Mouse (Mus musculus) small intestine, adult 2 months (tissue): Measurements from ENCODE around the gene Raf1. TPM values are rescaled to one million over a fixed set of nuclear protein-coding genes. Genes with fewer than 3 reads are reported as not detected.

ENCODE experiments used
- H3K27ac ChIP-seq: fragments of 200-500 bp; 2 replicates; pipeline ENCODE4 v1.5.1; 2012; ENCODE audit warnings: low read depth, low read length, control low read depth, inconsistent platforms; ENCODE audit not compliant: insufficient read depth
- H3K27me3 ChIP-seq: fragments of 200-500 bp; 2 replicates; pipeline ENCODE4 v1.6.1; 2012; ENCODE audit warnings: mild to moderate bottlenecking, moderate library complexity, low read length, inconsistent platforms; ENCODE audit not compliant: control insufficient read depth, insufficient read depth
- H3K36me3 ChIP-seq: fragments of 200-500 bp; 2 replicates; pipeline ENCODE4 v1.6.1; 2012; ENCODE audit warnings: mild to moderate bottlenecking, low read length, control low read depth, inconsistent platforms; ENCODE audit not compliant: control insufficient read depth, insufficient read depth
- H3K4me1 ChIP-seq: fragments of 200-500 bp; 2 replicates; pipeline ENCODE4 v1.6.1; 2012; ENCODE audit warnings: low read length, inconsistent platforms, mixed read lengths; ENCODE audit not compliant: control insufficient read depth, insufficient read depth, insufficient read length
- H3K4me3 ChIP-seq: fragments of 200-500 bp; 2 replicates; pipeline ENCODE4 v1.5.1; 2012; ENCODE audit warnings: low read depth, mild to moderate bottlenecking, control low read depth, inconsistent platforms, low read length, moderate library complexity
- CTCF ChIP-seq: fragments of 200-500 bp; IDR thresholded peaks from 2 replicates; pipeline ENCODE4 v1.5.1; 2012; ENCODE audit warnings: low read depth, mild to moderate bottlenecking, control low read depth, inconsistent platforms, low read length, moderate library complexity, mixed read lengths; ENCODE audit not compliant: insufficient replicate concordance, insufficient read length; ENCODE audit errors: extremely low read depth
- POLR2A ChIP-seq: fragments of 200-500 bp; IDR thresholded peaks from 2 replicates; pipeline ENCODE4 v1.6.1; 2012; ENCODE audit warnings: low read depth, mild to moderate bottlenecking, control low read depth, inconsistent platforms, low read length, moderate library complexity
- WGBS: fragments of 180-500 bp; shearing (Covaris S2); methylation state at CpG from one replicate; pipeline ENCODE4 v1.1.7; 2018; 5-methylcytosine and 5-hydroxymethylcytosine counted together
- polyA plus RNA-seq: library from polyadenylated mRNA; depleted of rRNA; stranded (reverse); fragments of >200 nt; gene quantifications from 2 replicates; pipeline ENCODE4 v1.2.3, GENCODE M21; 2012

The Raf1 gene
- polyA plus RNA-seq, 1 experiment: 81.6 TPM

DNA sequence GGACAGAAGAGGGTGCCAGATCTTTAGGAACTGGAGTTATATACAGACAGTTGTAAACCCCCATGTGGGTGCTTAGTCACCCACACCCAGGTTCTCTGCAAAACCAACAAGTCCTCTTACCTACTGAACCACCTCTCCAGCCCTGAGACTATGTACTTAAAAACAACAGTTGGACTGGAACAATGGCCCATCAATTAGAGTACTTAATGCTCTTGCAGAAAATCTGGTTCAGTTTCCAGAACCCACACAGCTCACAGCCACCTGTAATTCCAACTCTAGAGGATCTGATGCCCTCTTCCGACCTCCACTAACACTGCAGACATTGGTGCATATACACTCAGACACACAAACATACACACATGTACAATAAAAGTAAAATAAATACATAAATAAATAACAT lies 3.7 kb downstream of the Raf1 start:
- no peak overlapping the region for H3K4me3 ChIP-seq
- TF ChIP-seq POLR2A (no peak), CTCF (no peak)
- H3K4me1 ChIP-seq: peaks cover 9% of the 10 kb centered on the region; the same call in 1 of the 2 replicates
- 90% methylated on average over 1 of the region's 1 CpGs for WGBS
- no peak overlapping the region for H3K27ac ChIP-seq
- H3K27me3 ChIP-seq: no peaks in the 10 kb centered on the region
- H3K36me3 ChIP-seq: no peaks in the 10 kb centered on the region

DNA sequence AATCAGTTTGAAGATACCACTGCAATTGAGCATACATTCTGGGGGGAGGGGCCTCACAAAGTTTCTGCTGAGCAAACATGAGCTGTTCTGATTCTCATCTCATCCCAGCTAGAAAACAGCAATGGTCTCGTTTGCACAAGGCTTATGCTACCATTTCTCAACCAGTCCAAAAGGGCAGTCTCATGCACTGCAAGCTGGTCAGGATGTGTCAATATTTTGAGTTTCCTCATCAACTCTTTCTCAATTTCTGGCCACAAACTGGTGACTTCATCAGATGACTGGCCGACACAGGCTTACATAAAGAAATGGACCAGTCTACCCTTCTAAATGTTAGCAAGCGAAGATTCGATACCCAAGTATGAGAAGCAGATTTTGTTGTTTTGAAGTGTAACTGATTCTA lies 9.8 kb downstream of the Raf1 start:
- Histone ChIP-seq H3K27ac (no peak overlapping the region), H3K4me3 (no peak overlapping the region), H3K27me3 (no peaks in the 10 kb centered on the region), H3K4me1 (peaks cover 24% of the 10 kb centered on the region; the same call in 1 of the 2 replicates), H3K36me3 (peaks cover 1% of the 10 kb centered on the region; the same call in 1 of the 2 replicates)
- WGBS: 44% methylated on average over 4 of the region's 4 CpGs
- TF ChIP-seq POLR2A: no peak
- no peak for TF ChIP-seq CTCF

DNA sequence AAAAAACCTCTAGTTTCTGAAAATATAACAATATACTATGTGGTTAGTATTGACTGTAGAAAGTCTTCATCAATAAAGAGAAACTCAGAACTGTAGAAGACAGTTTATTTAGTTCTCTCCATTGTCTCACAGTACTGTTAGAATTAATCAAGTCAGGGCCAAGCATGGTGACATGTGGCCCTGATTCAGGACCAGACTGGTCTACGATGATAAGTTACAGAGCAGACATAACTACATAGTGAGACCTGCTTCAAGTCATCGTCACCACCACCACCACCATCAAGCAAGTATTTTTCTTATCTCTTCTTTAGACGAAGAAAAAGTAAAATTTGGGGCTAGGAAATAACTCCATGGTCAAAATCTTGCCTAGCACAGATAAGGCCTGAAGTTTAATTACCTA lies 12.2 kb downstream of the Raf1 start:
- Histone ChIP-seq H3K4me3 (no peak overlapping the region), H3K27me3 (no peaks in the 10 kb centered on the region), H3K4me1 (peaks cover 23% of the 10 kb centered on the region; the same call in 1 of the 2 replicates), H3K36me3 (peaks cover 1% of the 10 kb centered on the region; the same call in 1 of the 2 replicates), H3K27ac (no peak overlapping the region)
- WGBS: 64% methylated on average over 3 of the region's 3 CpGs
- no peak for TF ChIP-seq POLR2A
- no peak for TF ChIP-seq CTCF

DNA sequence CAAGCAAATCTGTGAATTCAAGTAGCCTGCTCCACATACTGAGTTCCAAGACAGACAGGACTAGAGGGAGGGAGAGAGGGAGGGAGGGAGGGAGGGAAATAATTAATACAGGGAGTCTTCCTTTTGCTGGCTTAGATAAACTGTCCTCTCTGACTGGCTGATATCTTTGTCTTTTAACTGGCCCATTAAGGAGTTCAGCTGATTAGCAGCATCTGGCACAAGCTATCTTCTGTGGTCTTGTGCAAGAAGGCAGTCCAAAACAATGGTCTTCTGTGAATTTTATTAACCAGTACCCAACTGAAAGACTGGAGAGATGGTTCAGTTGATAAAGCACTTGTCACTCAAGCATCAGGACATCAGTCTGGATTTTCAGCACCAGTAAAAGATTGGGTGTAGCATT lies 17.6 kb downstream of the Raf1 start:
- Histone ChIP-seq H3K4me1 (peaks cover 5% of the 10 kb centered on the region; the same call in 1 of the 2 replicates), H3K27ac (no peak overlapping the region), H3K4me3 (no peak overlapping the region), H3K27me3 (no peaks in the 10 kb centered on the region), H3K36me3 (peaks cover 1% of the 10 kb centered on the region; the same call in 1 of the 2 replicates)
- TF ChIP-seq CTCF: no peak
- TF ChIP-seq POLR2A: no peak

DNA sequence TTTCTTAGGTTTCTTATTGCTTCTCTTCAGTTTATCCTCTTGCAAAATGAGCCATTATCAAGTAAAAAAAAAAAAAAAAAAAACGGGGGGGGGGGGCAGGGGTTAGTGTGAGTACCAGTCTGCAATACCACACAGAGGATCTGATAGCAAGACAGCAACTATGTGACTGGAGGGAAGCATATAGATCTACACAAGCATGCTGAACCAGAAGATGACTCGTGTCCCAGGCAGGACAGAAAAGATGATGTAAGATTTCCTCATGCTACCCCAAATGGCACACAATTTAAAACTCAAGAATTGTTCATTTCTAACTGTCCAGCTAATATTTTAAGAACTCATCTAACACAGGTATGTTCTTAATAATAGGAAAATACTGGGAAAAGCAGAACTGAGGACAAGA lies 22.5 kb downstream of the Raf1 start:
- no peak overlapping the region for H3K27ac ChIP-seq
- H3K4me3 ChIP-seq: no peak overlapping the region
- peaks cover 25% of the 10 kb centered on the region; the same call in 1 of the 2 replicates for H3K4me1 ChIP-seq
- TF ChIP-seq CTCF (no peak), POLR2A (no peak)
- no peaks in the 10 kb centered on the region for H3K27me3 ChIP-seq
- no peaks in the 10 kb centered on the region for H3K36me3 ChIP-seq
- 37% methylated on average over 2 of the region's 2 CpGs for WGBS

DNA sequence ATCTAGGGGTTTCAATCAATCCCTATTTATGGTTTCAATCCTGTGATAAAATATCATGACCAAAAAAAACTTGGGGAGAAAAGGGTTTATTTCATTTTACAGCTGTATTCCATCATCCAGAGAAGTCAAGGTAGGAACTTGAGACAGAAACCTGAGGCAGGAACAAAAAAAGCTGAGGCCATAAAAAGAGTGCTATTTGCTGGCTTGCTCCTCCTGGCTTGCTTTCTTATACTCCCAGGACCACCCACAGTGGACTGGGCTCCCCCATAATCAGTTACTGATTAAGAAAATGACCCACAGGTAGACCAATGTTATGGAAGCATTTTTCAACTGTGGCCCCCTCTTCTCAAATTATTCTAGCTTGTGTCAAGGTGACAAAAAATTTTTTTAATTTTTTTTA lies 24.7 kb downstream of the Raf1 start:
- Histone ChIP-seq H3K36me3 (no peaks in the 10 kb centered on the region), H3K27me3 (no peaks in the 10 kb centered on the region), H3K4me1 (peaks cover 32% of the 10 kb centered on the region; the same call in 1 of the 2 replicates), H3K4me3 (no peak overlapping the region), H3K27ac (no peak overlapping the region)
- TF ChIP-seq POLR2A: no peak
- no peak for TF ChIP-seq CTCF

DNA sequence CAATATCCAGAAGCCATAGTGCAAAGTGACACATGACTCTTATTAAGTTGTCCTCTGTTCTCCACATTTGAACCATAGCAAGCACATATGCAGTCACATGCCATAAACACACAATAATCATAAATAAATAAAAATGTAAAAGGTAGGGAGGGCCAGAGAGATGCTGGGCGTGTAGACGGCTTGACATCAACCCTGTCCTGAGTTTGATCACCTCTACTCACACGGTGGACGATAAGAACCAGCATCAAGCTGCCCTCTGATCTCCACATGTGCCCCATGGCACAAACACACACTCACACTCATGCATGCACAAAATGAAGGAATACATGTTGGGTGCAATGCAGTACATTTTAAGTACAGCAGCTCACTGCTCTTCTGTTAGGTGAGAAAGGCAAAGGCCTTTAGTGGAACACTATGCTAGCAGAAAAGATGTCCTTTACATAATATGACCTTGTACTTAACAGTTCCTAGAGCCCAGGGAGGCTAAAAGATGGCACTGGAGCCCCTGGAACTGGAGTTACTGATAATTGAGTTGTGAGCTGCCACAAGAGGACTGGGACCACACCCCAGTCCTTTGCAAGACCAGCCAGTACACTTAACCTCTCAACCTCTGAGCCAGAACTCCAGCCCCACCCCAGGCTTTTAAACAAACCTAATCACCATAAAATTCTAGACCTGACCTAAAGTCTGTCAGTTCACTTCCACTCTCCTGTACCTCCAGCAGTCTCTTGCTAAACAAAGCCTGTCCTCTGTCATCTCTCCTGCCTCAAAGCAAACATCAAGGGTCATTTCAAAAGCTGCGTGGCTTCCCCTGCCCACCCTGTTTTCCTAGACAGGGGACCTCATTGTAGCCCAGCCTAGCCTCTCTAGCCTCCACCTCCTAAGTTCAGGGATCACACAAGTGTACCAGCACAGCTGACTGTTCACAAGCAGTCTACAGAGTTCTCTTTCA lies 25.7 kb downstream of the Raf1 start:
- Histone ChIP-seq H3K4me3 (no peak overlapping the region), H3K27me3 (no peaks in the 10 kb centered on the region), H3K36me3 (no peaks in the 10 kb centered on the region), H3K27ac (peak overlapping the region; percentile 83), H3K4me1 (peaks cover 30% of the 10 kb centered on the region; the same call in 1 of the 2 replicates)
- whole genome bisulfite sequencing: 8% methylated on average over 5 of the region's 5 CpGs
- TF ChIP-seq CTCF: no peak
- no peak for TF ChIP-seq POLR2A
